Mouse (Mus musculus) CH12F3 (cell line): Measurements from ENCODE around the gene Kdm7a.

Experiments
- in situ Hi-C: fragments of 300-500 bp; cut with MboI; formaldehyde crosslinking; loops from 2 replicates; pipeline ENCODE4 v1.14.3; 2020; ENCODE audit warnings: low sequenced_read_pairs

Gene Kdm7a

GRCm38 (mm10) chr6:39106812-39107211 lies 99.8 kb downstream of the Kdm7a start:
- in situ Hi-C loops = no loop called here

- in situ Hi-C loops = no loop called here
Observed at GRCm38 (mm10) chr6:39104631-39105030, 102.0 kb downstream of the Kdm7a start.
